Mouse (Mus musculus) midbrain, embryonic 11.5 days (tissue): ENCODE measurements around the gene Ap5b1. TPM values are rescaled to one million over a fixed set of nuclear protein-coding genes. Genes with fewer than 3 reads are reported as not detected.

Experiments used
- ATAC-seq: fragments of 200-750 bp; cut with Nextera tagmentation; 2 replicates; pipeline ENCODE4 v1.8.0; 2017; ENCODE audit warnings: moderate TSS enrichment, moderate library complexity; ENCODE audit not compliant: low FRiP score
- DNase-seq: peaks from one replicate; pipeline ENCODE4 v3.0.0; 2015; ENCODE audit warnings: low spot score; ENCODE audit errors: missing footprints
- H3K27ac ChIP-seq: fragments of 300-500 bp; sonication (generic); 2 replicates; pipeline ENCODE4 v1.5.1; 2014; ENCODE audit warnings: low read depth, low read length
- H3K27me3 ChIP-seq: fragments of 300-500 bp; sonication (generic); 2 replicates; pipeline ENCODE4 v1.6.1; 2014; ENCODE audit warnings: mild to moderate bottlenecking, low read length, moderate library complexity, mixed read lengths; ENCODE audit not compliant: control insufficient read depth, insufficient read depth
- H3K36me3 ChIP-seq: fragments of 300-500 bp; sonication (generic); 2 replicates; pipeline ENCODE4 v1.6.1; 2014; ENCODE audit warnings: mild to moderate bottlenecking, low read length, moderate library complexity, mixed read lengths; ENCODE audit not compliant: control insufficient read depth, insufficient read depth
- H3K4me1 ChIP-seq: fragments of 300-500 bp; sonication (generic); 2 replicates; pipeline ENCODE4 v1.6.1; 2014; ENCODE audit warnings: low read length; ENCODE audit not compliant: control insufficient read depth, insufficient read depth
- H3K4me2 ChIP-seq: fragments of 300-500 bp; sonication (generic); 2 replicates; pipeline ENCODE4 v1.6.1; 2014; ENCODE audit warnings: mild to moderate bottlenecking, moderate library complexity
- H3K4me3 ChIP-seq: fragments of 300-500 bp; sonication (generic); 2 replicates; pipeline ENCODE4 v1.5.1; 2014; ENCODE audit warnings: low read depth, low read length
- H3K9ac ChIP-seq: fragments of 300-500 bp; sonication (generic); 2 replicates; pipeline ENCODE4 v1.6.1; 2014; ENCODE audit warnings: low read length
- H3K9me3 ChIP-seq: fragments of 300-500 bp; sonication (generic); 2 replicates; pipeline ENCODE4 v1.6.1; 2016; ENCODE audit warnings: low read length; ENCODE audit not compliant: control insufficient read depth
- WGBS: fragments of 180-500 bp; shearing (Covaris S2); extraction: QIAGEN DNeasy Blood & Tissue Kit; methylation state at CpG from one replicate; pipeline ENCODE4 v1.1.7; 2014; 5-methylcytosine and 5-hydroxymethylcytosine counted together
- polyA plus RNA-seq: library from polyadenylated mRNA; unstranded; fragments of >200 nt; fragmentation: Nextera tagmentation; extraction: Ambion mirVana; gene quantifications from 2 replicates; pipeline ENCODE4 v1.2.1, GENCODE M21; 2014

Gene Ap5b1
- polyA plus RNA-seq, 1 experiment from 2014 or later = 1.5 TPM

DNA sequence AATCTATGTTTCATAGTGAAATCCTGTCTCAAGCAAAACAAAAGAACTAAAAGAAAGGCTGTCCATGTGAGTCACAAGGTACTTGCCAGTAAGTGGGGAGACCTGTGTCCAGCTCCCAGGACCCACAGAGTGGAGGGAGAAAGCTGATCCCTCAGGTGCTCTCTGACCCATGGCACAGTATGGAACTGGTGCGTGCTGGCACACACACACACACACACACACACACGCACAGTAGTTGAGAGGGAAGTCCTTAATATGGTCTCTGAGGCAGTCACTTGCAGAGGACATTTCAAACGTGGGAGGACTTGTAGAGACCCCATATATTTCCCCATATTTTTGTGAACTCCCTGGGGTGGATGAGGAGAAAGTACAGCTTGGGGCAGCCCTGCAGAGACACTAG lies 5.9 kb upstream of the Ap5b1 start:
- Histone ChIP-seq H3K9me3 (no peaks in the 10 kb centered on the region), H3K4me2 (no peak overlapping the region), H3K27me3 (peaks cover 65% of the 10 kb centered on the region), H3K9ac (no peak overlapping the region), H3K36me3 (no peaks in the 10 kb centered on the region), H3K27ac (no peak overlapping the region), H3K4me3 (no peak overlapping the region), H3K4me1 (peaks cover 12% of the 10 kb centered on the region)
- DNase-seq (peak; percentile 82), ATAC-seq (no peak)
- WGBS = 61% methylated on average over 3 of the region's 3 CpGs

DNA sequence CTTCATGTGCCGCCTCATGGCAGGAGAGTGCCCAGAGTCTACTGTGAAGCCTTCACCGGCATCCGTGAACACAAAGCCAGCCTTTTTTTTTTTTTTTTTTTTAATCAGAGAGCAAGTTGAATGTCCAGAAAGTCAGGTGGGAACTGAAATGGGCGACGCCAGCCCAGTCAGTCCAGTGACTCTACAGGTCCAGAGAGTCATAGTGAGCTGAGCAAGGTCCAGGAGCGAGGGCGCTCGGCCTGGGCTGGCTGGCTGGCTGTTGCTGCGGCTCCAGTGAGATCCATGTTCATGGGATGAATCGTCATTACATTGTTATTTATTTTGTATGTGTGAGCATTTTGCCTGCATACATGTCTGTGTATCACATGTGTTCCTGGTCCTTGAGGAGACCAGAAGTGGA lies 5.0 kb upstream of the Ap5b1 start:
- no peak for ATAC-seq
- H3K9ac ChIP-seq = no peak overlapping the region
- H3K27ac ChIP-seq = no peak overlapping the region
- peaks cover 64% of the 10 kb centered on the region for H3K27me3 ChIP-seq
- H3K9me3 ChIP-seq = no peaks in the 10 kb centered on the region
- no peaks in the 10 kb centered on the region for H3K36me3 ChIP-seq
- peak; percentile 28 for DNase-seq
- H3K4me1 ChIP-seq = peaks cover 16% of the 10 kb centered on the region
- no peak overlapping the region for H3K4me3 ChIP-seq
- H3K4me2 ChIP-seq = no peak overlapping the region
- 91% methylated on average over 10 of the region's 10 CpGs for WGBS

DNA sequence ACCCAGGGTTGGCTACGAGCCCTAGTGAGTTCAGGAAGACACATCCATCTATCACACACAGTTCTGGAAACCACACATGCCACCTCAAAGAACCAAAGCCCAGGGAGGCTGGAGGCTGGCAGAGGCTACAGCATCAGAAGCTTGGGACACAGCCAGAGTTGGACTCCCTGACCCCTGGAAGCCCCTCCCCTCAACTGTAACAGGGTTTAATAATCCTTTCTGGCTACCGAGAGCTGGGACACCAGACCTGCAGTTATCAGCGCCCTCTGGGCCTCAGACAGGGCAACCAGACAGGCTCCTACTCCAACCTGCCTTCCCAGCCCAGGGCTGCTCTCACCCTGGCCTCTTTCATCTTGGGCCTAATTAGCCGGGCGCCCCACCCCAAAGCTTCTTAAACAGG lies 1.5 kb upstream of the Ap5b1 start:
- WGBS = 62% methylated on average over 5 of the region's 5 CpGs
- H3K9ac ChIP-seq = no peak overlapping the region
- no peak overlapping the region for H3K27ac ChIP-seq
- no peak for ATAC-seq
- H3K4me1 ChIP-seq = peaks cover 6% of the 10 kb centered on the region
- H3K4me2 ChIP-seq = no peak overlapping the region
- DNase-seq = no peak
- no peaks in the 10 kb centered on the region for H3K9me3 ChIP-seq
- no peaks in the 10 kb centered on the region for H3K36me3 ChIP-seq
- peaks cover 28% of the 10 kb centered on the region for H3K27me3 ChIP-seq
- no peak overlapping the region for H3K4me3 ChIP-seq

DNA sequence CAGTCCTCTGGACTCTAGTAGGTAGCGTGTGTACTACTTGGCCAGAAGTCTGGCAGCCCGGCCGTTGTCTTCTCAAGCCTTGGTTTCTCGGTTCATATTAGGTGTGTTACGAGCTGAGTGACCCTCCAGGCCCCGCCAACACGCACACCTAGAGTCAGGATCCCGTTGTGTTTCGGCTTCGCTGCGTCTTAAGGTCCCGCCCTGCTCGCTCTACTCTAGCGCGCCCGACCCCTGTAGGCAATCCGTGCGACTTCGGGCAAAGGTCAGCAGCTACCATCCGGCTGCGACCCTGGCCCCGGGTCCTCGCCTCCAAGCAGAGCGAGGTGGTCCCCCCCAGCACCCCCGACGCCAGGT lies 668 bp upstream of the Ap5b1 start:
- peak; percentile 41 for ATAC-seq

DNA sequence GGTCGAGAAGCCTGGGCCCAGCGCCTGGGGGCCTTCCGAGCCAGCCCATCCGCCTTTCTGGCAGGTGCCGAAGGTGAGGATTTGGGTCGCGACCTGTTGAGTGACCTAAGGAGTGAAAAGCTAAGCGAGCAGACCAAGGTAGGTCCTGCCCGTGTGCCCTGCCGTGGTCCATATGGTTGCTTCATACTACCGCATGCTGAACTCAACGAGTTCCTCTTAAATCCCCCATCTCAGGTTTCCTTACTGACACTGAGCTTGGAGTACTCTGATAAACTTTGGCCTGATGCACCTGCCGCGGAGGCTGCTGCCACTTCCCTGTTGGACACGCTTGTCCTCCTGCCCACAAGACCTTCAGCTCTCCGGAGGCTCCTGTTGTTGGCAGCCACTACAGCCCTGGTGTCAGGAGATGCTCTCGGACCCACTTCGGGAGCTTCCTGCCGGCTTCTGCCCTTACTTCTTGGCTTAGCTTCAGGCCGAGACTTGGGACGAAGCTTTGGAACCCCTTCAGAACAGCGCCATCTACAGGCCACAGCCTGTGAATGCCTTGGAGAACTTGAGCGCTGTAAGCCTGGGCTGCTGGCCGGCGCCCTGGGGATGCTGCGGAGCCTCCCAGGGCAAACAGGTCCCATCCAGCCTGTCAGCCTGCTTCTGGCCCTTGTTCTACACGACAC lies 780 bp downstream of the Ap5b1 start:
- H3K27ac ChIP-seq = no peak overlapping the region
- ATAC-seq (peak; percentile 41; the same call in 1 of the 2 replicates), DNase-seq (peak; percentile 98)
- peaks cover 6% of the 10 kb centered on the region for H3K4me1 ChIP-seq
- H3K4me3 ChIP-seq = peak overlapping the region; percentile 78
- 10% methylated on average over 27 of the region's 27 CpGs for WGBS
- H3K9ac ChIP-seq = 0 out of 2 replicates have a peak overlapping the region, but pooled peaks have one; percentile 4
- H3K27me3 ChIP-seq = peaks cover 11% of the 10 kb centered on the region
- peak overlapping the region; percentile 88 for H3K4me2 ChIP-seq
- no peaks in the 10 kb centered on the region for H3K36me3 ChIP-seq
- no peaks in the 10 kb centered on the region for H3K9me3 ChIP-seq

More for the DNA sequence above, 668 bp upstream of the Ap5b1 start:
- Histone ChIP-seq H3K27ac (peak overlapping the region; percentile 68; the same call in 1 of the 2 replicates), H3K4me2 (peak overlapping the region; percentile 88), H3K4me3 (peak overlapping the region; percentile 78), H3K4me1 (peaks cover 6% of the 10 kb centered on the region), H3K9me3 (no peaks in the 10 kb centered on the region), H3K9ac (peak overlapping the region; percentile 76), H3K36me3 (no peaks in the 10 kb centered on the region), H3K27me3 (peaks cover 20% of the 10 kb centered on the region)
- 2% methylated on average over 26 of the region's 26 CpGs for WGBS
- peak; percentile 98 for DNase-seq

DNA sequence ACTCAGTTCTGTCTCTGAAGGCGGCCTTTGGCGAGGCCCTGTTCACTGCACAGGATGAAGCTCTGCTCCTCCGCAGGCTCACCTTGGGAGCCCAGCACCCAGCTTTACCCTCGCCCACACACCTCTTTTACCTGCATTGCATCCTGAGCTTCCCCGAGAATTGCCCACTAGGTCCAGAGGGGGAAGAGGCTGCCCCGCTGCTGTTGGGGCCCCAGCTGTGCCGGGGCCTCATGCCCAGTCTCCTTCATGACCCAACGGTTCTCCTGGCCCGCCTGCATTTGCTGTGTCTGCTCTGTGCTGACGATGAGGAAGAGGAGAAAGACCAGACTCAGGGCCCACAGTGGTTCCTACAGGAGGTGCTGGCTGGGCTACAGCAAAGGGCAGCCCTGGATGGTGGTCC lies 1.7 kb downstream of the Ap5b1 start:
- Histone ChIP-seq H3K27ac (no peak overlapping the region), H3K4me3 (no peak overlapping the region), H3K4me1 (peaks cover 6% of the 10 kb centered on the region), H3K9ac (no peak overlapping the region), H3K4me2 (no peak overlapping the region), H3K9me3 (no peaks in the 10 kb centered on the region), H3K27me3 (peaks cover 7% of the 10 kb centered on the region), H3K36me3 (no peaks in the 10 kb centered on the region)
- ATAC-seq (no peak), DNase-seq (no peak)
- 91% methylated on average over 10 of the region's 10 CpGs for WGBS

DNA sequence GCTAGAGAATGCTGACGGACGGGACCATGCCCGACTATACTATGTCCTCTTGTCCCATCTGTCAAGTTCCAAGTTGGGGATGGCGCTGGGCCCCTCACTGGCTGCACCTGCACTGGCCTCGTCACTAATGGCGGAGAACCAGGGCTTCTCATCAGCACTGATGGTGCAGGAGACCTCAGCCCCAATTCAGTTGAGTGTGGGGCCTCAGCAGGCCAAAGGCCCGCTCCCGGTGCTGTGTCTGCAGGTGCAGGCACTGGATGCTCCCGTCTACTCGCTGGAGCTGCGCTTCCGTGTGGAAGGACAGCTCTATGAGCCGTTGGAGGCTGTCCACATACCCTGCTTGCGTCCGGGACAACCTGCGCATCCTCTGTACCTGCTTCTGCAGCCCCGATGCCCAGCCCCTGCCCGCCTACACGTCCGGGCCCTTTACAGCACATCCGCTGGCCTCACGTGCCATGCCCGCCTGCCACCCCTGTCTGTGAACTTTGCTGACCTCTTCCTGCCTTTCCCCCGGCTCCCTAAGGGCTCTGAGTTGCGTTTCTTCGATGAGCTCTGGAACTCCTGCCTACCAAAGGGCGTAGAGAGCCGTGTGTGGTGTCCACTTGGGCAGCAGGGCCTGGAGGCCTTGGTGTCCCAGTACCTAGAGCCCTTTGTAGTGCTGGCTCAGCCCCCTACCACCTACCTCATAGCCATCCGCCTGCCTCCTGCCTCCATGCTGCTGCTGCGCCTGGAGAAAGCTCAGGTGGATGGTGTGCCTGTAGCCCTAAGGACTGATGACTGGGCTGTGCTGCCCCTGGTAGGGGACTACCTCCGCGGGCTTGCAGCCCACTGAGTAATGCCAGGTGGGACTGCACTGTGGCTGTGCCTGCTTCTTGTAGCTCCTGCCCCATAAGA lies 2.8 kb downstream of the Ap5b1 start:
- peaks cover 6% of the 10 kb centered on the region for H3K4me1 ChIP-seq
- H3K27ac ChIP-seq = no peak overlapping the region
- DNase-seq = no peak
- no peak overlapping the region for H3K9ac ChIP-seq
- 91% methylated on average over 32 of the region's 32 CpGs for WGBS
- H3K4me2 ChIP-seq = no peak overlapping the region
- no peaks in the 10 kb centered on the region for H3K36me3 ChIP-seq
- peaks cover 7% of the 10 kb centered on the region for H3K27me3 ChIP-seq
- ATAC-seq = no peak
- H3K9me3 ChIP-seq = no peaks in the 10 kb centered on the region
- no peak overlapping the region for H3K4me3 ChIP-seq

DNA sequence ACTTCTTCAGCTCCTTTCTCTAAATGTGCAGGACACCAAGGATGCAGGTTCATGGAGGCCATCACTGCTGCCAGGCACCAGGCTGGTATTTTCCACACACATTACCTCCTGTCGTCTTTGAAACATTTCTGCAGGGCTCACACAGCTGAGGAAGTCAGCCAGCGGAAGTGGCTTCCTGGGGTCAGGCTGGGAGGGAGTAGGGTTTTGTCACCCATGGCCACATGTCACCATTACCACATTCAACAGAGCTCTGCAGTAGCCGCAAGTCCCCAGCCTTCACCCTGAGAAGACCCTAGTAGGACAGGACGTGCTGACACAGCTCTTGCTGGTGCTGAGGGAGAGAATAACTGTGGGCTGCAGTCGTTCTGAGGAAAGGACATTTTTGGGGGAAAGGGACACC lies 4.0 kb downstream of the Ap5b1 start:
- no peak for DNase-seq
- Histone ChIP-seq H3K36me3 (no peaks in the 10 kb centered on the region), H3K9me3 (no peaks in the 10 kb centered on the region), H3K27me3 (no peaks in the 10 kb centered on the region; the same call in 1 of the 2 replicates), H3K27ac (no peak overlapping the region), H3K4me1 (peaks cover 6% of the 10 kb centered on the region), H3K4me3 (no peak overlapping the region), H3K4me2 (no peak overlapping the region), H3K9ac (no peak overlapping the region)
- 75% methylated on average over 5 of the region's 5 CpGs for WGBS
- ATAC-seq = no peak
